Mouse (Mus musculus) liver, embryonic 11.5 days (tissue): ENCODE data around the gene Dhx37. TPM values are rescaled to one million over a fixed set of nuclear protein-coding genes. Genes with fewer than 3 reads are reported as not detected.
"Not testable (repeated sequence)": the region's sequence is repeated elsewhere in the genome, so short reads cannot be mapped to it uniquely, and the experiment has no call there.

Source experiments
- ATAC-seq: fragments of 200-750 bp; cut with Nextera tagmentation; replicated peaks from 2 replicates; pipeline ENCODE4 v1.8.0; 2017; ENCODE audit warnings: moderate number of reproducible peaks, mild to moderate bottlenecking, moderate TSS enrichment, moderate library complexity; ENCODE audit not compliant: low FRiP score
- DNase-seq: peaks from one replicate; pipeline ENCODE4 v3.0.0-alpha.2; 2017; ENCODE audit warnings: low spot score
- H3K27ac ChIP-seq: fragments of 300-500 bp; sonication (generic); 2 replicates; pipeline ENCODE4 v1.5.1; 2014; ENCODE audit warnings: mild to moderate bottlenecking, low read depth, low read length, control low read depth
- H3K27me3 ChIP-seq: fragments of 300-500 bp; sonication (generic); replicated peaks from 2 replicates; pipeline ENCODE4 v1.6.1; 2014; ENCODE audit warnings: low read length, mixed read lengths; ENCODE audit not compliant: control insufficient read depth, insufficient read depth
- H3K36me3 ChIP-seq: fragments of 300-500 bp; sonication (generic); 2 replicates; pipeline ENCODE4 v1.6.1; 2014; ENCODE audit warnings: mild to moderate bottlenecking, low read length, moderate library complexity, mixed read lengths; ENCODE audit not compliant: control insufficient read depth, insufficient read depth
- H3K4me1 ChIP-seq: fragments of 300-500 bp; sonication (generic); replicated peaks from 2 replicates; pipeline ENCODE4 v1.6.1; 2014; ENCODE audit warnings: low read length, mixed read lengths; ENCODE audit not compliant: control insufficient read depth, insufficient read depth
- H3K4me2 ChIP-seq: fragments of 300-500 bp; sonication (generic); 2 replicates; pipeline ENCODE4 v1.6.1; 2014; ENCODE audit warnings: mild to moderate bottlenecking, control low read depth, moderate library complexity
- H3K4me3 ChIP-seq: fragments of 300-500 bp; sonication (generic); 2 replicates; pipeline ENCODE4 v1.5.1; 2014; ENCODE audit warnings: low read depth, low read length, control low read depth
- H3K9ac ChIP-seq: fragments of 300-500 bp; sonication (generic); 2 replicates; pipeline ENCODE4 v1.6.1; 2014; ENCODE audit warnings: low read depth, low read length, control low read depth
- H3K9me3 ChIP-seq: fragments of 300-500 bp; sonication (generic); 2 replicates; pipeline ENCODE4 v1.6.1; 2016; ENCODE audit warnings: low read length, inconsistent platforms, mixed read lengths; ENCODE audit not compliant: control insufficient read depth
- WGBS: fragments of 180-500 bp; shearing (Covaris S2); extraction: QIAGEN DNeasy Blood & Tissue Kit; methylation state at CpG from one replicate; pipeline ENCODE4 v1.1.7; 2014; 5-methylcytosine and 5-hydroxymethylcytosine counted together
- polyA plus RNA-seq: library from polyadenylated mRNA; unstranded; fragments of >200 nt; fragmentation: Nextera tagmentation; extraction: Ambion mirVana; gene quantifications from 2 replicates; pipeline ENCODE4 v1.2.1, GENCODE M21; 2014

Dhx37 gene
- polyA plus RNA-seq, 1 experiment from 2014 or later, result 18.5 TPM

GRCm38 (mm10) chr5:125392618-125392976 is 41.3 kb downstream of the Dhx37 start:
- peak overlapping the region; percentile 44 for H3K4me3 ChIP-seq
- H3K9me3 ChIP-seq, result no peaks in the 10 kb centered on the region
- WGBS, result 47% methylated on average over 1 of the region's 1 CpGs
- peak overlapping the region; percentile 99 for H3K27ac ChIP-seq
- H3K9ac ChIP-seq, result peak overlapping the region; percentile 73
- H3K4me1 ChIP-seq, result peaks cover 32% of the 10 kb centered on the region
- H3K27me3 ChIP-seq, result no peaks in the 10 kb centered on the region
- peaks cover 6% of the 10 kb centered on the region; the same call in 1 of the 2 replicates for H3K36me3 ChIP-seq
- DNase-seq (no peak), ATAC-seq (peak; percentile 14)
- peak overlapping the region; percentile 68 for H3K4me2 ChIP-seq

GRCm38 (mm10) chr5:125392176-125392575 is 41.7 kb downstream of the Dhx37 start:
- not testable (repeated sequence) for H3K36me3 ChIP-seq, H3K9me3 ChIP-seq, H3K4me3 ChIP-seq, ATAC-seq, H3K9ac ChIP-seq, H3K27me3 ChIP-seq, DNase-seq
- Histone ChIP-seq H3K4me1 (peaks cover 32% of the 10 kb centered on the region), H3K4me2 (peak overlapping the region; percentile 68; the same call in 1 of the 2 replicates), H3K27ac (peak overlapping the region; percentile 99; the same call in 1 of the 2 replicates)
- WGBS, result 97% methylated on average over 4 of the region's 4 CpGs

GRCm38 (mm10) chr5:125391609-125392008 is 42.3 kb downstream of the Dhx37 start:
- Histone ChIP-seq H3K27me3 (no peaks in the 10 kb centered on the region), H3K27ac (peak overlapping the region; percentile 26), H3K9me3 (no peaks in the 10 kb centered on the region), H3K4me2 (0 out of 2 replicates have a peak overlapping the region, but pooled peaks have one; percentile 4), H3K4me1 (peaks cover 32% of the 10 kb centered on the region), H3K4me3 (no peak overlapping the region), H3K9ac (no peak overlapping the region), H3K36me3 (peaks cover 6% of the 10 kb centered on the region; the same call in 1 of the 2 replicates)
- DNase-seq (no peak), ATAC-seq (no peak)
- 80% methylated on average over 5 of the region's 5 CpGs for WGBS

GRCm38 (mm10) chr5:125390906-125391477 is 42.9 kb downstream of the Dhx37 start:
- Histone ChIP-seq H3K36me3 (peaks cover 6% of the 10 kb centered on the region), H3K9me3 (no peaks in the 10 kb centered on the region), H3K27ac (peak overlapping the region; percentile 26; the same call in 1 of the 2 replicates), H3K4me3 (no peak overlapping the region), H3K4me1 (peaks cover 32% of the 10 kb centered on the region), H3K9ac (no peak overlapping the region), H3K27me3 (no peaks in the 10 kb centered on the region), H3K4me2 (no peak overlapping the region)
- DNase-seq, result no peak
- WGBS, result 93% methylated on average over 3 of the region's 3 CpGs
- ATAC-seq, result no peak

- Histone ChIP-seq H3K9ac (peak within 1 kb of the TSS; percentile 97), H3K4me3 (peak within 1 kb of the TSS; percentile 95), H3K27ac (peak within 1 kb of the TSS; percentile 94), H3K4me2 (peak within 1 kb of the TSS; percentile 76), H3K4me1 (peaks cover 30% of the 10 kb centered on the region), H3K27me3 (no peaks in the 10 kb centered on the region), H3K36me3 (peaks cover 12% of the 10 kb centered on the region), H3K9me3 (no peaks in the 10 kb centered on the region)
- WGBS, result under 1% methylated on average over 69 of the region's 69 CpGs
- ATAC-seq (peak; percentile 60), DNase-seq (peak; percentile 96)
These were observed 44.1 kb downstream of the Dhx37 start, which contains the start of gene Ubc for GRCm38 (mm10) chr5:125389579-125390441. Ubc (minus strand) TSS chr5:125390202.

GRCm38 (mm10) chr5:125389131-125389578 is 44.8 kb downstream of the Dhx37 start, which contains the start of gene Gm10382:
Gm10382 (plus strand) TSS chr5:125389322.
- peaks cover 26% of the 10 kb centered on the region for H3K4me1 ChIP-seq
- H3K27me3 ChIP-seq, result no peaks in the 10 kb centered on the region
- H3K9ac ChIP-seq, result peak within 1 kb of the TSS; percentile 97
- peak within 1 kb of the TSS; percentile 95 for H3K4me3 ChIP-seq
- DNase-seq (peak; percentile 86), ATAC-seq (peak; percentile 39)
- H3K36me3 ChIP-seq, result peaks cover 12% of the 10 kb centered on the region
- peak within 1 kb of the TSS; percentile 76 for H3K4me2 ChIP-seq
- WGBS, result 1% methylated on average over 41 of the region's 41 CpGs
- no peaks in the 10 kb centered on the region for H3K9me3 ChIP-seq
- peak within 1 kb of the TSS; percentile 94 for H3K27ac ChIP-seq

- no peaks in the 10 kb centered on the region for H3K27me3 ChIP-seq
- DNase-seq (no peak), ATAC-seq (no peak)
- H3K9me3 ChIP-seq, result no peaks in the 10 kb centered on the region
- WGBS, result 21% methylated on average over 13 of the region's 13 CpGs
- peaks cover 20% of the 10 kb centered on the region for H3K4me1 ChIP-seq
- peak overlapping the region; percentile 97 for H3K9ac ChIP-seq
- peak overlapping the region; percentile 95 for H3K4me3 ChIP-seq
- H3K36me3 ChIP-seq, result peaks cover 12% of the 10 kb centered on the region
- peak overlapping the region; percentile 94 for H3K27ac ChIP-seq
- peak overlapping the region; percentile 76 for H3K4me2 ChIP-seq
These were observed 45.4 kb downstream of the Dhx37 start for GRCm38 (mm10) chr5:125388358-125389092.

GRCm38 (mm10) chr5:125387295-125387694 is 46.6 kb downstream of the Dhx37 start:
- H3K9ac ChIP-seq, H3K27me3 ChIP-seq, DNase-seq, ATAC-seq, H3K4me3 ChIP-seq, H3K9me3 ChIP-seq, H3K27ac ChIP-seq, H3K4me2 ChIP-seq: not testable (repeated sequence)
- H3K36me3 ChIP-seq, result peaks cover 12% of the 10 kb centered on the region
- 89% methylated on average over 5 of the region's 6 CpGs for WGBS
- H3K4me1 ChIP-seq, result peaks cover 16% of the 10 kb centered on the region
